Mouse (Mus musculus) olfactory bulb, adult 2 months (tissue): ENCODE measurements at regions not wholly inside any gene's neighbourhood (a gene's known extent, or its start where the extent isn't known, plus 50 kb on each side); places are given as distances from the start of the nearest gene placed in this dataset.

ENCODE experiments used
- H3K27ac ChIP-seq: fragments of 200-500 bp; 2 replicates; pipeline ENCODE4 v1.5.1; 2012; ENCODE audit warnings: low read depth, low read length; ENCODE audit not compliant: insufficient read depth
- H3K4me1 ChIP-seq: fragments of 200-500 bp; 2 replicates; pipeline ENCODE4 v1.6.1; 2012; ENCODE audit warnings: low read length; ENCODE audit not compliant: control insufficient read depth, insufficient read depth
- H3K4me3 ChIP-seq: fragments of 200-500 bp; 2 replicates; pipeline ENCODE4 v1.5.1; 2012; ENCODE audit warnings: mild to moderate bottlenecking, low read depth, low read length, moderate library complexity; ENCODE audit not compliant: insufficient read depth
- CTCF ChIP-seq: fragments of 200-500 bp; IDR thresholded peaks from 2 replicates; pipeline ENCODE4 v1.5.1; 2012; ENCODE audit warnings: low read depth, mild to moderate bottlenecking, low read length, moderate library complexity; ENCODE audit not compliant: insufficient read depth
- POLR2A ChIP-seq: fragments of 200-500 bp; IDR thresholded peaks from 2 replicates; pipeline ENCODE4 v1.6.1; 2012; ENCODE audit warnings: mild to moderate bottlenecking, low read depth, low read length, moderate library complexity; ENCODE audit not compliant: insufficient read depth
- WGBS: fragments of 180-500 bp; shearing (Covaris S2); methylation state at CpG from one replicate; pipeline ENCODE4 v1.1.7; 2018; 5-methylcytosine and 5-hydroxymethylcytosine counted together

GRCm38 (mm10) chr12:11981743-11982142 lies 280.2 kb upstream of the Fam49a start:
- Histone ChIP-seq H3K4me3 (no peak overlapping the region), H3K27ac (no peak overlapping the region), H3K4me1 (no peaks in the 10 kb centered on the region)
- 89% methylated on average over 1 of the region's 1 CpGs for WGBS
- TF ChIP-seq CTCF (no peak), POLR2A (no peak)

- Histone ChIP-seq H3K4me1 (no peaks in the 10 kb centered on the region), H3K27ac (no peak overlapping the region), H3K4me3 (no peak overlapping the region)
- TF ChIP-seq CTCF: no peak
- WGBS: 47% methylated on average over 1 of the region's 1 CpGs
Measured at GRCm38 (mm10) chr12:11993513-11993912, 268.4 kb upstream of the Fam49a start.

GRCm38 (mm10) chr12:11999199-11999598 lies 262.7 kb upstream of the Fam49a start:
- WGBS: 75% methylated on average over 4 of the region's 4 CpGs
- Histone ChIP-seq H3K27ac (no peak overlapping the region), H3K4me3 (no peak overlapping the region), H3K4me1 (no peaks in the 10 kb centered on the region)
- TF ChIP-seq POLR2A: no peak
- TF ChIP-seq CTCF: no peak

- WGBS: 16% methylated on average over 3 of the region's 3 CpGs
- TF ChIP-seq POLR2A (no peak), CTCF (no peak)
- no peaks in the 10 kb centered on the region for H3K4me1 ChIP-seq
- no peak overlapping the region for H3K4me3 ChIP-seq
- no peak overlapping the region for H3K27ac ChIP-seq
Measured at GRCm38 (mm10) chr12:12002414-12002813, 259.5 kb upstream of the Fam49a start.

- TF ChIP-seq CTCF (no peak), POLR2A (no peak)
- H3K4me3 ChIP-seq: no peak overlapping the region
- no peaks in the 10 kb centered on the region for H3K4me1 ChIP-seq
- H3K27ac ChIP-seq: no peak overlapping the region
Measured at GRCm38 (mm10) chr12:12010592-12010991, 251.3 kb upstream of the Fam49a start.

GRCm38 (mm10) chr12:12023819-12024470 lies 238.0 kb upstream of the Fam49a start:
- Histone ChIP-seq H3K4me1 (no peaks in the 10 kb centered on the region), H3K4me3 (no peak overlapping the region), H3K27ac (peak overlapping the region; percentile 16; the same call in 1 of the 2 replicates)
- WGBS: 49% methylated on average over 6 of the region's 6 CpGs
- no peak for TF ChIP-seq POLR2A
- TF ChIP-seq CTCF: no peak

- no peaks in the 10 kb centered on the region for H3K4me1 ChIP-seq
- 86% methylated on average over 2 of the region's 2 CpGs for WGBS
- no peak overlapping the region for H3K4me3 ChIP-seq
- no peak for TF ChIP-seq POLR2A
- TF ChIP-seq CTCF: no peak
- no peak overlapping the region for H3K27ac ChIP-seq
Measured at GRCm38 (mm10) chr12:12030039-12030550, 231.8 kb upstream of the Fam49a start.

GRCm38 (mm10) chr12:12034521-12034920 lies 227.4 kb upstream of the Fam49a start:
- H3K27ac ChIP-seq: no peak overlapping the region
- TF ChIP-seq POLR2A: no peak
- TF ChIP-seq CTCF: no peak

GRCm38 (mm10) chr12:12039217-12039616 lies 222.7 kb upstream of the Fam49a start:
- no peak for TF ChIP-seq CTCF
- TF ChIP-seq POLR2A: no peak
- WGBS: 100% methylated on average over 1 of the region's 1 CpGs
- Histone ChIP-seq H3K27ac (no peak overlapping the region), H3K4me3 (no peak overlapping the region), H3K4me1 (no peaks in the 10 kb centered on the region)

More at GRCm38 (mm10) chr12:12034521-12034920, 227.4 kb upstream of the Fam49a start:
- Histone ChIP-seq H3K4me3 (no peak overlapping the region), H3K4me1 (no peaks in the 10 kb centered on the region)
